Mouse (Mus musculus) hindbrain, embryonic 13.5 days (tissue): ENCODE measurements around the gene Aqp3. TPM values are rescaled to one million over a fixed set of nuclear protein-coding genes. Genes with fewer than 3 reads are reported as not detected.

Source experiments
- ATAC-seq: fragments of 200-750 bp; cut with Nextera tagmentation; 2 replicates; pipeline ENCODE4 v1.8.0; 2017; ENCODE audit warnings: moderate TSS enrichment; ENCODE audit not compliant: low FRiP score
- H3K27ac ChIP-seq: fragments of 300-500 bp; sonication (generic); 2 replicates; pipeline ENCODE4 v1.5.1; 2015; ENCODE audit warnings: inconsistent platforms, mild to moderate bottlenecking, moderate library complexity
- H3K27me3 ChIP-seq: fragments of 300-500 bp; sonication (generic); 2 replicates; pipeline ENCODE4 v1.6.1; 2015; ENCODE audit warnings: mild to moderate bottlenecking, inconsistent platforms
- H3K36me3 ChIP-seq: fragments of 300-500 bp; sonication (generic); 2 replicates; pipeline ENCODE4 v1.6.1; 2015; ENCODE audit warnings: mild to moderate bottlenecking, inconsistent platforms
- H3K4me1 ChIP-seq: fragments of 300-500 bp; sonication (generic); replicated peaks from 2 replicates; pipeline ENCODE4 v1.6.1; 2015; ENCODE audit warnings: inconsistent platforms
- H3K4me2 ChIP-seq: fragments of 300-500 bp; sonication (generic); 2 replicates; pipeline ENCODE4 v1.6.1; 2015; ENCODE audit warnings: inconsistent platforms, mild to moderate bottlenecking, moderate library complexity
- H3K4me3 ChIP-seq: fragments of 300-500 bp; sonication (generic); 2 replicates; pipeline ENCODE4 v1.5.1; 2015; ENCODE audit warnings: mild to moderate bottlenecking, inconsistent platforms
- H3K9ac ChIP-seq: fragments of 300-500 bp; sonication (generic); 2 replicates; pipeline ENCODE4 v1.6.1; 2015; ENCODE audit warnings: mild to moderate bottlenecking, inconsistent platforms
- H3K9me3 ChIP-seq: fragments of 300-500 bp; sonication (generic); 2 replicates; pipeline ENCODE4 v1.6.1; 2016; ENCODE audit warnings: inconsistent platforms
- WGBS: fragments of 180-500 bp; shearing (Covaris S2); methylation state at CpG from one replicate; pipeline ENCODE4 v1.1.7; 2015; 5-methylcytosine and 5-hydroxymethylcytosine counted together
- polyA plus RNA-seq: library from polyadenylated mRNA; unstranded; fragments of >200 nt; fragmentation: Nextera tagmentation; extraction: Ambion mirVana; gene quantifications from 2 replicates; pipeline ENCODE4 v1.2.1, GENCODE M21; 2015

Aqp3 gene
- polyA plus RNA-seq, 1 experiment from 2014 or later, result not detected

- H3K4me3 ChIP-seq, result no peak overlapping the region
- H3K9me3 ChIP-seq, result no peaks in the 10 kb centered on the region
- ATAC-seq, result no peak
- H3K9ac ChIP-seq, result no peak overlapping the region
- no peak overlapping the region for H3K4me2 ChIP-seq
- no peaks in the 10 kb centered on the region for H3K36me3 ChIP-seq
- 0 out of 2 replicates have a peak, but pooled peaks cover 2% of the 10 kb centered on the region for H3K4me1 ChIP-seq
- H3K27ac ChIP-seq, result no peak overlapping the region
- no peaks in the 10 kb centered on the region for H3K27me3 ChIP-seq
- whole genome bisulfite sequencing, result 79% methylated on average over 6 of the region's 6 CpGs
Measured at GRCm38 (mm10) chr4:41074461-41074860, 23.5 kb downstream of the Aqp3 start.

GRCm38 (mm10) chr4:41073008-41073817 lies 24.8 kb downstream of the Aqp3 start:
- no peaks in the 10 kb centered on the region for H3K27me3 ChIP-seq
- no peaks in the 10 kb centered on the region for H3K9me3 ChIP-seq
- 84% methylated on average over 12 of the region's 12 CpGs for WGBS
- no peaks in the 10 kb centered on the region for H3K36me3 ChIP-seq
- H3K9ac ChIP-seq, result no peak overlapping the region
- H3K4me2 ChIP-seq, result no peak overlapping the region
- no peak overlapping the region for H3K27ac ChIP-seq
- H3K4me3 ChIP-seq, result no peak overlapping the region
- 0 out of 2 replicates have a peak, but pooled peaks cover 2% of the 10 kb centered on the region for H3K4me1 ChIP-seq
- no peak for ATAC-seq

GRCm38 (mm10) chr4:41071500-41072429 lies 26.2 kb downstream of the Aqp3 start:
- Histone ChIP-seq H3K27ac (no peak overlapping the region), H3K4me1 (0 out of 2 replicates have a peak, but pooled peaks cover 2% of the 10 kb centered on the region), H3K4me3 (no peak overlapping the region), H3K9ac (no peak overlapping the region), H3K4me2 (no peak overlapping the region), H3K27me3 (no peaks in the 10 kb centered on the region), H3K9me3 (no peaks in the 10 kb centered on the region), H3K36me3 (no peaks in the 10 kb centered on the region)
- WGBS, result 76% methylated on average over 14 of the region's 14 CpGs
- ATAC-seq, result no peak

DNA sequence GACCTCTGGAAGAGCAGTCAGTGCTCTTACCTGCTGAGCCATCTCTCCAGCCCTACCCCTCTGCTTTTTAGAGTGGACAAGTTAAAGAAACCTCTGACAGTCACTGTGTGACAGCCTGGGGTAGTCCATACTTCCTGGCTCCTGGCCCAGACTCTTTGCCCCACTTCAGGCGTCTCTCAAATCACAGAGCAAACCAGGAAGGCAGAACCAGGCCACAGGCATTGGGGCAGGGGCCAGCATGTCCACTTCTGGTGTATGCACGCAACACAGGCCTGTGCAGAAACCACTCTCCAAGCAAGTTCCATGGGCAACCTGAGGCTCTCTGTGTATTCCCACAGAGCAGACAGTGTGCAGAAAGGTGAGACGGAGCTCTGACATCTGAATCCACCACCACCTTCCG lies 32.8 kb downstream of the Aqp3 start:
- no peak overlapping the region for H3K27ac ChIP-seq
- no peaks in the 10 kb centered on the region for H3K36me3 ChIP-seq
- no peak for ATAC-seq
- no peaks in the 10 kb centered on the region for H3K27me3 ChIP-seq
- H3K4me3 ChIP-seq, result no peak overlapping the region
- H3K4me2 ChIP-seq, result no peak overlapping the region
- H3K9ac ChIP-seq, result no peak overlapping the region
- H3K9me3 ChIP-seq, result no peaks in the 10 kb centered on the region
- H3K4me1 ChIP-seq, result no peaks in the 10 kb centered on the region
- 89% methylated on average over 4 of the region's 4 CpGs for WGBS

- Histone ChIP-seq H3K36me3 (no peaks in the 10 kb centered on the region), H3K27ac (no peak overlapping the region), H3K4me2 (no peak overlapping the region), H3K4me1 (no peaks in the 10 kb centered on the region), H3K4me3 (no peak overlapping the region), H3K9ac (no peak overlapping the region), H3K9me3 (no peaks in the 10 kb centered on the region), H3K27me3 (no peaks in the 10 kb centered on the region)
- no peak for ATAC-seq
- WGBS, result 30% methylated on average over 16 of the region's 16 CpGs
Measured at GRCm38 (mm10) chr4:41063894-41064673, 33.9 kb downstream of the Aqp3 start.

GRCm38 (mm10) chr4:41063351-41063750 lies 34.6 kb downstream of the Aqp3 start:
- Histone ChIP-seq H3K9me3 (no peaks in the 10 kb centered on the region), H3K9ac (no peak overlapping the region), H3K27ac (no peak overlapping the region), H3K4me1 (no peaks in the 10 kb centered on the region), H3K4me3 (no peak overlapping the region), H3K36me3 (no peaks in the 10 kb centered on the region), H3K4me2 (no peak overlapping the region), H3K27me3 (no peaks in the 10 kb centered on the region)
- 63% methylated on average over 3 of the region's 3 CpGs for WGBS
- ATAC-seq, result no peak

GRCm38 (mm10) chr4:41057361-41057760 lies 40.6 kb downstream of the Aqp3 start:
- Histone ChIP-seq H3K36me3 (no peaks in the 10 kb centered on the region), H3K4me3 (no peak overlapping the region), H3K27ac (no peak overlapping the region), H3K4me2 (no peak overlapping the region), H3K4me1 (no peaks in the 10 kb centered on the region), H3K9me3 (no peaks in the 10 kb centered on the region), H3K27me3 (no peaks in the 10 kb centered on the region), H3K9ac (no peak overlapping the region)
- 70% methylated on average over 9 of the region's 9 CpGs for WGBS
- no peak for ATAC-seq

DNA sequence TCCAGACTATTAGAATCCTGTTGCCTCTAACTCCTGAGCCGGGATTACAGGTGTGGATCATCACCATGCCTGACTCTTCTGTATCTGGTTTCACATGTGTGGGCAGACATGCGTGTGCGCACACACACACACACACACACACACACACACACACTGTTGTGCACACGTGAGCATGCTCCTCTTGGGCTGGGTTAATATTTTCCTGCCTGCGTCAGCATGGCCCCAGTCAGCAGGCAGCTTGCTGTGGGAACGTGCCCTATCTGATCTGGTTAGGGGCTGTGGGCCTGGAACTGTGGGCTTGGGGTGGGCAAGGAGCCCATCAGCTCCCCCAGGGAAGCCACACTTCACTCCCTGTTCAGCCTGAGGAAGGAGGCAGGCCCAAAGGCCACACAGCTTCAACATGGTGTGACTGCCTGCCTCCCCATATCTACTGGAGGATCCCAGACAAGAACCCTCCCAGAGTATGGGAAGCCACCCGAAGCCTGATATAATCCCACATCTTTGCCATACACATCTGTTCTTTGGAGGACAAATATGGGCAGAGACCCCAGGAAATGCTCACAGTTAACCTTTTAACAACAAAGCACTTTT lies 41.1 kb downstream of the Aqp3 start:
- no peak for ATAC-seq
- WGBS, result 53% methylated on average over 7 of the region's 7 CpGs
- no peak overlapping the region for H3K4me3 ChIP-seq
- H3K4me1 ChIP-seq, result no peaks in the 10 kb centered on the region
- H3K27ac ChIP-seq, result no peak overlapping the region
- no peaks in the 10 kb centered on the region for H3K9me3 ChIP-seq
- H3K4me2 ChIP-seq, result no peak overlapping the region
- no peaks in the 10 kb centered on the region for H3K36me3 ChIP-seq
- H3K9ac ChIP-seq, result no peak overlapping the region
- no peaks in the 10 kb centered on the region for H3K27me3 ChIP-seq

DNA sequence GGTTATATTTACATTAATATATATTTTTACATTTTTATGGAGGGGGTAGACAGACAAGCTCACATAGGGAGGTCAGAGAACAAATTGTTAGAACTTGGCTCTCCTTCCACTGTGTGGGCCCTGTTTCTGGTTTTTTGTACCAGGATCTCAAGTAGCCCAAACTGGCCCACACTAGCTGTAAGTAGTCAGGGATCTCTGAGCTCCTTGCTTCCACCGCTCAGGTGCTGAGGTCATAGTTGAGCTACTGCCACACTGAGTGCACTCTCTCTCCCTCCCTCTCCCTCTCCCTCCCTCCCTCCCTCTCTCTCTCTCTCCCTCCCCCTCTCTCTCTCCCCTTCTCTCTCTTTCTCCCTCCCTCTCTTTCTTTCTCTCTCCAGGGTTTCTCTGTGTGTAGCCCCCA lies 41.7 kb downstream of the Aqp3 start:
- H3K36me3 ChIP-seq, result no peaks in the 10 kb centered on the region
- H3K4me3 ChIP-seq, result no peak overlapping the region
- no peak for ATAC-seq
- H3K27me3 ChIP-seq, result no peaks in the 10 kb centered on the region
- no peak overlapping the region for H3K9ac ChIP-seq
- no peak overlapping the region for H3K27ac ChIP-seq
- WGBS, result 50% methylated on average over 1 of the region's 1 CpGs
- no peaks in the 10 kb centered on the region for H3K4me1 ChIP-seq
- H3K9me3 ChIP-seq, result no peaks in the 10 kb centered on the region
- no peak overlapping the region for H3K4me2 ChIP-seq

DNA sequence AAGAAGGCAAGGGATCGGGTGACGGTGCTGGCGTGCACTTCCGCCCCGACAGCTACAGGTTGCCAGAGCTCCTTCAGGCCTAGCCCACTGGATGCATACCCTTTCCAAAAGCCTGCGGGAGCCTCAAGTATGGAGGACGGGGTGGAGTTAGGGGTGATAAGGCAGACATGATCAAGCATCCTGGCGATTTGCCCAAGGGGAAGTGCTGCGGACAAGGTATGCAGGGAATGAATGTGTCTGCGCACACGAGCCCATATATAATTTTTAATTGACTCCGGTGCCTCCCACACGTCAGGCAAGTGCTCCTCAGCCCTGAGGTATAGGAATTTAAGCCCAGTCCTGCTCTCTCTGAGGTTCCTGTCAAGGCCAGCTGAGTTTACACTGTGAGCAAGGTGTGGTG lies 42.9 kb downstream of the Aqp3 start:
- no peaks in the 10 kb centered on the region for H3K9me3 ChIP-seq
- no peak overlapping the region for H3K4me2 ChIP-seq
- peaks cover 4% of the 10 kb centered on the region for H3K4me1 ChIP-seq
- ATAC-seq, result no peak
- H3K4me3 ChIP-seq, result no peak overlapping the region
- WGBS, result 85% methylated on average over 13 of the region's 13 CpGs
- no peak overlapping the region for H3K9ac ChIP-seq
- H3K36me3 ChIP-seq, result no peaks in the 10 kb centered on the region
- no peaks in the 10 kb centered on the region for H3K27me3 ChIP-seq
- no peak overlapping the region for H3K27ac ChIP-seq

DNA sequence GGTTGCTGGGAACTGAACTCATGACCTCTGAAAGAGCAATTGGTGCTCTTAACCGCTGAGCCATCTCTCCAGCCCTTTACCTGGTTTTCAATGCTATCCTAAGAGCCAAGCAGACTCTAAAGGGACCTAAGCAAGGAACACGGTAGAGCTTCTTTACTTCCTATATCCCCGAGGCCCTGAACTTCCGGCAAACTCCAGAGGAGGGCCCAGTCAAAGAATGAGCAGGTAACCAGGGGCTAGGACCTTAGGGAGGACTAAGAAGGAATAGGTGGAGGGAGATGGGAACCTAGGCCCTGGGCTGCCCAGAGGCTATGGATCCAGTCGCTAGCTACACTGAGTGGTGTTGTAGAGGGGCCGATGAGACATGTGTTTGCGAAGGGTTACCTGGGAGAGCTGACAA lies 46.2 kb downstream of the Aqp3 start:
- H3K4me2 ChIP-seq, result no peak overlapping the region
- no peaks in the 10 kb centered on the region for H3K36me3 ChIP-seq
- no peak overlapping the region; the same call in 1 of the 2 replicates for H3K9ac ChIP-seq
- no peak overlapping the region for H3K4me3 ChIP-seq
- no peaks in the 10 kb centered on the region for H3K27me3 ChIP-seq
- H3K9me3 ChIP-seq, result no peaks in the 10 kb centered on the region
- WGBS, result 85% methylated on average over 7 of the region's 7 CpGs
- H3K4me1 ChIP-seq, result peaks cover 4% of the 10 kb centered on the region
- no peak for ATAC-seq
- no peak overlapping the region for H3K27ac ChIP-seq
